Mouse (Mus musculus): ENCODE measurements at regions not wholly inside any gene's neighbourhood (a gene's known extent, or its start where the extent isn't known, plus 50 kb on each side); places are given as distances from the start of the nearest gene placed in this dataset.

GRCm38 (mm10) chr19:35826074-35826473 lies 231.2 kb downstream of the Htr7 start:
- TF ChIP-seq CTCF (IDR thresholded peaks at IDR 0.05; ENCODE audit: low read depth) = no peak
- TF ChIP-seq EP300 (IDR thresholded peaks at IDR 0.05; ENCODE audit: low read depth) = no peak
